Mouse (Mus musculus) CH12.LX (cell line): ENCODE measurements around the gene Kmt5c. TPM values are rescaled to one million over a fixed set of nuclear protein-coding genes. Genes with fewer than 3 reads are reported as not detected.

Source experiments
- DNase-seq: peaks from one replicate; pipeline ENCODE4 v3.0.0-alpha.2; 2013; ENCODE audit errors: extremely low read depth
- H3K27ac ChIP-seq: 2 replicates; pipeline ENCODE4 v1.5.1; 2012; ENCODE audit warnings: low read depth, mild to moderate bottlenecking, control low read depth, moderate library complexity; ENCODE audit not compliant: insufficient read depth
- H3K27me3 ChIP-seq: replicated peaks from 2 replicates; pipeline ENCODE3; 2012; ENCODE audit warnings: inconsistent platforms
- H3K36me3 ChIP-seq, 2 experiments: replicated peaks in 1 of 2; 2 replicates each; pipeline versions ENCODE3 to v1.6.1; 2012; ENCODE audit warnings: inconsistent platforms in 1 of 2, low read length in 1 of 2, mild to moderate bottlenecking in 1 of 2, mixed read lengths in 1 of 2, moderate library complexity in 1 of 2; ENCODE audit not compliant: control insufficient read depth in 1 of 2, insufficient read depth in 1 of 2
- H3K4me1 ChIP-seq, 2 experiments: 2 replicates each; pipeline ENCODE4 v1.6.1; 2012; ENCODE audit warnings: inconsistent platforms in 1 of 2, moderate library complexity in 1 of 2; ENCODE audit not compliant: insufficient read depth in 2 of 2, control insufficient read depth in 1 of 2
- H3K4me2 ChIP-seq: 2 replicates; pipeline ENCODE4 v1.6.1; 2012; ENCODE audit warnings: low read depth, mild to moderate bottlenecking, control low read depth; ENCODE audit not compliant: poor library complexity, insufficient read depth, severe bottlenecking
- H3K4me3 ChIP-seq, 3 experiments: fragments of 150-350 bp in 1 of 3; sonication (generic) in 1 of 3; replicated peaks in 1 of 3; 2 replicates each; pipeline versions ENCODE3 to v1.5.1; 2011 to 2012; ENCODE audit warnings: low read depth in 2 of 3, low read length in 2 of 3, mild to moderate bottlenecking in 2 of 3, moderate library complexity in 2 of 3, control low read depth in 1 of 3, improper control_type of control experiment in 1 of 3, inconsistent platforms in 1 of 3, mixed read lengths in 1 of 3; ENCODE audit not compliant: poor library complexity in 1 of 3
- H3K79me2 ChIP-seq: replicated peaks from 2 replicates; pipeline ENCODE4 v1.6.1; 2012; ENCODE audit warnings: mild to moderate bottlenecking, moderate library complexity; ENCODE audit not compliant: control insufficient read depth, poor library complexity, insufficient read depth, severe bottlenecking; ENCODE audit errors: extremely low read depth
- H3K9ac ChIP-seq: 2 replicates; pipeline ENCODE4 v1.6.1; 2012; ENCODE audit warnings: low read depth, mild to moderate bottlenecking, control low read depth, moderate library complexity; ENCODE audit not compliant: insufficient read depth
- H3K9me3 ChIP-seq: replicated peaks from 2 replicates; pipeline ENCODE3; 2012; ENCODE audit warnings: low read length, inconsistent platforms, mixed read lengths
- CHD2 ChIP-seq: IDR thresholded peaks from 2 replicates; pipeline ENCODE4 v1.6.1; 2011; ENCODE audit warnings: low read length, improper control_type of control experiment
- CTCF ChIP-seq, 2 experiments: IDR thresholded peaks in 1 of 2; conservative IDR thresholded peaks in 1 of 2; 2 replicates each; pipeline ENCODE4 v1.5.1; 2011 to 2012; ENCODE audit warnings: low read depth in 2 of 2, low read length in 2 of 2, improper control_type of control experiment in 1 of 2, inconsistent platforms in 1 of 2, mild to moderate bottlenecking in 1 of 2, moderate library complexity in 1 of 2
- E2F4 ChIP-seq: IDR thresholded peaks from 2 replicates; pipeline ENCODE4 v1.6.1; 2011; ENCODE audit warnings: low read depth, low read length, improper control_type of control experiment; ENCODE audit not compliant: insufficient replicate concordance
- IRF4 ChIP-seq: IDR thresholded peaks from 2 replicates; pipeline ENCODE4 v1.6.1; 2014; ENCODE audit warnings: low read depth, mild to moderate bottlenecking, inconsistent platforms, low read length, improper control_type of control experiment
- MAZ ChIP-seq: IDR thresholded peaks from 2 replicates; pipeline ENCODE4 v1.6.1; 2012; ENCODE audit warnings: low read depth, mild to moderate bottlenecking, inconsistent platforms, low read length, improper control_type of control experiment, moderate library complexity
- MXI1 ChIP-seq: IDR thresholded peaks from 2 replicates; pipeline ENCODE4 v1.6.1; 2011; ENCODE audit warnings: mild to moderate bottlenecking, low read depth, low read length, improper control_type of control experiment
- PAX5 ChIP-seq: IDR thresholded peaks from 2 replicates; pipeline ENCODE4 v1.6.1; 2012; ENCODE audit warnings: low read length, inconsistent platforms, mixed read lengths
- POLR2AphosphoS2 ChIP-seq: IDR thresholded peaks from 2 replicates; pipeline ENCODE4 v1.6.1; 2011; ENCODE audit warnings: low read depth, low read length, improper control_type of control experiment
- RAD21 ChIP-seq: IDR thresholded peaks from 2 replicates; pipeline ENCODE4 v1.6.1; 2011; ENCODE audit warnings: low read depth, mild to moderate bottlenecking, low read length, improper control_type of control experiment, moderate library complexity
- RCOR1 ChIP-seq: conservative IDR thresholded peaks from 2 replicates; pipeline ENCODE4 v1.6.1; 2012; ENCODE audit warnings: low read depth, mild to moderate bottlenecking, inconsistent platforms, low read length, improper control_type of control experiment
- TCF12 ChIP-seq: IDR thresholded peaks from 2 replicates; pipeline ENCODE4 v1.6.1; 2014; ENCODE audit warnings: low read depth, mild to moderate bottlenecking, inconsistent platforms, low read length, improper control_type of control experiment
- UBTF ChIP-seq: IDR thresholded peaks from 2 replicates; pipeline ENCODE4 v1.6.1; 2012; ENCODE audit warnings: low read depth, mild to moderate bottlenecking, inconsistent platforms, low read length, improper control_type of control experiment, moderate library complexity
- ZMIZ1 ChIP-seq: IDR thresholded peaks from 2 replicates; pipeline ENCODE4 v1.6.1; 2012; ENCODE audit warnings: low read depth, mild to moderate bottlenecking, inconsistent platforms, low read length, improper control_type of control experiment
- ZNF384 ChIP-seq: IDR thresholded peaks from 2 replicates; pipeline ENCODE4 v1.6.1; 2012; ENCODE audit warnings: low read depth, low read length, improper control_type of control experiment, inconsistent platforms
- dilution Hi-C: fragments of 300-500 bp; cut with MboI; formaldehyde crosslinking; loops from 2 replicates; pipeline ENCODE4 v1.14.3; 2020; ENCODE audit warnings: low sequenced_read_pairs; ENCODE audit not compliant: extremely low pct_unique_long_range_greater_than_20kb, extremely low pct_ligation_motif_present
- in situ Hi-C: fragments of 300-500 bp; cut with MboI; formaldehyde crosslinking; loops from 3 replicates; pipeline ENCODE4 v1.14.3; 2019; ENCODE audit warnings: low sequenced_read_pairs, low pct_ligation_motif_present, low pct_unique_long_range_greater_than_20kb, mixed read lengths
- polyA plus RNA-seq: library from polyadenylated mRNA; unstranded; fragments of >175 nt; gene quantifications from 2 replicates; pipeline ENCODE4 v1.2.1, GENCODE M21; 2012; ENCODE audit warnings: low read depth; ENCODE audit not compliant: insufficient read length
- total RNA-seq, 2 experiments: library from RNA; depleted of rRNA; stranded (reverse); fragments of 300-350 nt in 1 of 2; fragments of >200 nt in 1 of 2; gene quantifications; 2 replicates each; pipeline ENCODE4 v1.2.3; 2012 to 2014

The Kmt5c gene
- total and polyA plus RNA-seq, 3 experiments, result 41.2 to 46.7 (median 41.3) TPM

DNA sequence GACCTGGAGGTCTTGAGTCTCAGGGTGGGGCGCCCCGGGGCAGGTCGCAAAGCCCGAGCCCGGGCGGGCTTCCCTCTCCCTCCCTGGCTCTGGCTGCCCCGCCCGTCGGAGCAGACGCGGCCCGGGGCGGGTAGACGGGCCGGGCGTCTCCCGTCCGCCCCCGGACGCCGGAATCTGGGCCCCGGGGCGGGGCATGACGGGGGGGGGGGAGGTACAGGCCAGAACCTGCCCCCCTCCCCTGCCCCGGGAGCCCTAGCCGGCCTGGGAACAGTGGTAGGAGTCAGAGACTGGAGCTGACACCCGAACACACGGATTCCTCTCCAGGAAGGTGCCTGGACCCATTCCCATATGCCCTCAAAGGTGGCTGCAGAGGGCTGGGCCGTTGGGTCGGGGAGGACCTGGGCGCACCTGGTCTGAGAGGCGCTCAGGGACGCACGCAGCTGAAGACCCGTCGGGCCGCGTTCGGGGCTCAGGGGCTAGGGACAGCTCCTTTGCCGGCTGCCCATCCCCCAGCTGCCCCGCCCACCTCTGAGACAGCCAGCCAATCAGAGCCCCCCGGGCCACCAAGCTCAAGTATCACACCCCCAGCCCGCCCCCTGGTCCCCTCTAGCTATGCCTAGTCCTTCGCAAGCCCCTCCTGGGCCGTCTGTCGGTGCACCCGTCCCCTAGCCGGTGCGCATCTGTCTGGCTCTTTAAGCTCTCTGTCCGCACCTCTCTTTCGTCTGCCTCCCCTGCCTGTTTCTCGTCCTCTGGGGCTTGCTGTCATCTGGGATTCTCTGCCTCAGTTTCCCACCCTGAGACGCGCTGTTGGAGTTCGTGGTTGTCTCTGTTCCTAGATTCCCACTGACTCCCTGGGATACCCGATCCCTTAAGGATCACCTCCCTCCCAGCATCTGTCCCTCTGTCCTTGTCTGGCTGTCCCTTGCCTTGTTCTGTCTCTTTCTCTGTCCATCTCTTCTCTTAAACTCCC lies 37.2 kb downstream of the Kmt5c start:
- H3K36me3 ChIP-seq, result no peaks in the 10 kb centered on the region
- DNase-seq, result no peak
- in situ Hi-C loops, result no loop called here
- H3K9ac ChIP-seq, result 0 out of 2 replicates have a peak overlapping the region, but pooled peaks have one; percentile 4
- peak overlapping the region in 1 of 3 experiments; percentile 38 for H3K4me3 ChIP-seq
- TF ChIP-seq CHD2 (peak; percentile 42; the same call in 1 of the 2 replicates), CTCF (conservative IDR thresholded peaks at IDR 0.05 in 1 of 2, IDR thresholded peaks at IDR 0.05 in 1 of 2; ENCODE audit: low read depth in 2 of 2, low read length in 2 of 2) (no peak), RCOR1 (no peak)
- no peaks in the 10 kb centered on the region for H3K9me3 ChIP-seq
- H3K79me2 ChIP-seq, result no peaks in the 10 kb centered on the region
- dilution Hi-C loops, result no loop called here
- H3K27ac ChIP-seq, result no peak overlapping the region
- peak overlapping the region; percentile 23; the same call in 1 of the 2 replicates for H3K4me2 ChIP-seq
- H3K4me1 ChIP-seq, result peaks cover 9 to 27% of the 10 kb centered on the region in 2 experiments
- peaks cover 27% of the 10 kb centered on the region for H3K27me3 ChIP-seq

DNA sequence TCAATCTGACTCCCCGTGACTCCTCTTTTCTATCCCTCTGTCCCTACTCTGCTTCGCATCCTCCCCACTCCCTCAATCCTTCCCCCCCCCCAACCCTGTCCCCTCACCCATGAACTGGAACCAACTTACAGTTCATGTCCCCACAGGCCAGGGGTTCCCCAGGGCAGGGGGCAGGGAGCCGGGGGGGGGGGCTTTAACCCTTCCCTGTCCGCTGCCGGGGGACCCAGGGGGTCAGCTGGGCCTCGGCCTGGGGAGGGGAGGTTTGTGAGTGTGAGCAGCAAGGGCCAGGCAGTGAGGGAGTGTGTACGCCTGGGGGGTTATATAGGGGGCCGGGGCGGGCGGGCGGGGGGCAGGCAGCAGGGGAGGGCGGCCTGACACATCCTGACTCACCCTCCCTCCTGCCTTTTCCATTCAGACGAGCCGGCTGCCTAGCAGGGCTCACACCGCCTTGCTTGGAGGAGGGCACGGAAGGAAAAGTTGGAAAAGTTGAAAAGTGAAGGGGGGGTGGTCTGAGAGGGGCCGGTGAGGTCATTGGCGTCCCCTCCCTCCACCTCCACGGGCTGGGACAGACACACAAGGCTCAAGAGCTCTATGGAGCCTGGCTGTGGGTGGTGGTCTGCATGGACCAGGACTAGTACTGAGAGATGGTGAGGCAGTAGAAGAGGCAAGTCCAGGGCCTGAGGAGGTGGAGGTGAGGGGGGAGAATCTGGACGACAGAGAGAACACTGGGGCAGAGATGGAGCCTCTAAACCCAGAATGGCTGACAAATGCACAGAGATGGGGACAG lies 38.1 kb downstream of the Kmt5c start:
- Histone ChIP-seq H3K4me2 (no peak overlapping the region), H3K36me3 (no peaks in the 10 kb centered on the region)
- dilution Hi-C loops, result no loop called here
- TF ChIP-seq RCOR1 (no peak), ZNF384 (no peak), MXI1 (no peak), TCF12 (no peak), POLR2AphosphoS2 (no peak), CTCF (conservative IDR thresholded peaks at IDR 0.05 in 1 of 2, IDR thresholded peaks at IDR 0.05 in 1 of 2; ENCODE audit: low read depth in 2 of 2, low read length in 2 of 2) (no peak), PAX5 (no peak), RAD21 (no peak), ZMIZ1 (no peak), IRF4 (no peak), UBTF (no peak), E2F4 (no peak), MAZ (no peak)
- TF ChIP-seq, all 38 proteins: peak for 0
- H3K4me1 ChIP-seq, result peaks cover 9 to 29% of the 10 kb centered on the region in 2 experiments
- in situ Hi-C loops, result no loop called here
- H3K27ac ChIP-seq, result no peak overlapping the region
- H3K9ac ChIP-seq, result no peak overlapping the region
- H3K4me3 ChIP-seq, result no peak overlapping the region
- no peak for DNase-seq
- no peaks in the 10 kb centered on the region for H3K9me3 ChIP-seq
- peaks cover 27% of the 10 kb centered on the region for H3K27me3 ChIP-seq
- no peaks in the 10 kb centered on the region for H3K79me2 ChIP-seq
